Mouse (Mus musculus) liver, adult 2 months (tissue): ENCODE data around the gene Ccdc57.

ENCODE experiments used
- CTCF ChIP-seq: fragments of 200-500 bp; IDR thresholded peaks from 2 replicates; pipeline ENCODE4 v1.5.1; 2011; ENCODE audit warnings: low read depth, low read length, control low read depth
- POLR2A ChIP-seq: fragments of 200-500 bp; IDR thresholded peaks from 2 replicates; pipeline ENCODE4 v1.6.1; 2011; ENCODE audit warnings: low read length, control low read depth; ENCODE audit not compliant: insufficient read depth; ENCODE audit errors: extremely low read depth

GRCm38 (mm10) chr11:120873206-120873605 lies 59.5 kb downstream of the Ccdc57 start:
- TF ChIP-seq CTCF, result no peak
- TF ChIP-seq POLR2A, result no peak
